Mouse (Mus musculus): ENCODE results near the gene Atf7ip. TPM values are rescaled to one million over a fixed set of nuclear protein-coding genes. Genes with fewer than 3 reads are reported as not detected.

The Atf7ip gene
- total and polyA plus RNA-seq, 3 experiments: 4.2 to 35.4 (median 29.7) TPM

GRCm38 (mm10) chr6:136464121-136464621, 41.8 kb upstream of the Atf7ip start (continued):
- TF ChIP-seq ZMIZ1 (IDR thresholded peaks at IDR 0.05; ENCODE audit: low read depth, low read length) (no peak), MEF2A (IDR thresholded peaks at IDR 0.05; ENCODE audit: borderline replicate concordance, low read depth, low read length) (no peak), KAT2A (IDR thresholded peaks at IDR 0.05; ENCODE audit: insufficient replicate concordance, low read length) (no peak), MXI1 (IDR thresholded peaks at IDR 0.05; ENCODE audit: low read depth, low read length) (peak; percentile 31; the same call in 1 of the 2 replicates)

GRCm38 (mm10) chr6:136465021-136465420, 40.9 kb upstream of the Atf7ip start:
- Histone ChIP-seq H3K27ac (ENCODE audit: insufficient read depth, low read depth) (peak overlapping the region; percentile 97), H3K4me1 (ENCODE audit: control insufficient read depth in 1 of 2, insufficient read depth in 2 of 2) (peaks cover 13 to 62% of the 10 kb centered on the region in 2 experiments)
- TF ChIP-seq MYC (IDR thresholded peaks at IDR 0.05; ENCODE audit: low read depth, low read length) (no peak), JUND (conservative IDR thresholded peaks at IDR 0.05; ENCODE audit: low read depth, low read length) (no peak), GABPA (IDR thresholded peaks at IDR 0.05; ENCODE audit: insufficient replicate concordance, low read depth, low read length) (no peak), RAD21 (IDR thresholded peaks at IDR 0.05; ENCODE audit: low read depth, low read length) (no peak), KAT2A (IDR thresholded peaks at IDR 0.05; ENCODE audit: insufficient replicate concordance, low read length) (no peak), CTCF (conservative IDR thresholded peaks at IDR 0.05 in 1 of 2, IDR thresholded peaks at IDR 0.05 in 1 of 2; ENCODE audit: low read depth in 2 of 2, low read length in 2 of 2) (no peak), ZMIZ1 (IDR thresholded peaks at IDR 0.05; ENCODE audit: low read depth, low read length) (no peak), MXI1 (IDR thresholded peaks at IDR 0.05; ENCODE audit: low read depth, low read length) (peak; percentile 56), TCF12 (IDR thresholded peaks at IDR 0.05; ENCODE audit: low read depth, low read length) (0 out of 2 replicates have a peak, but pooled peaks have one; percentile 21), BHLHE40 (IDR thresholded peaks at IDR 0.05; ENCODE audit: low read depth, low read length) (peak; percentile 92), POLR2AphosphoS2 (IDR thresholded peaks at IDR 0.05; ENCODE audit: low read depth, low read length) (no peak), NRF1 (IDR thresholded peaks at IDR 0.05; ENCODE audit: low read depth, low read length) (no peak), HCFC1 (IDR thresholded peaks at IDR 0.05; ENCODE audit: low read depth, low read length) (no peak), NELFE (IDR thresholded peaks at IDR 0.05; ENCODE audit: low read depth, low read length) (no peak), JUN (IDR thresholded peaks at IDR 0.05; ENCODE audit: insufficient read depth, low read depth, low read length) (no peak), RCOR1 (conservative IDR thresholded peaks at IDR 0.05; ENCODE audit: low read depth, low read length) (0 out of 2 replicates have a peak, but pooled peaks have one; percentile 35), PAX5 (IDR thresholded peaks at IDR 0.05; ENCODE audit: low read length) (no peak), MAFK (IDR thresholded peaks at IDR 0.05; ENCODE audit: insufficient replicate concordance, low read length) (no peak; the same call in 1 of the 2 replicates), SIN3A (IDR thresholded peaks at IDR 0.05; ENCODE audit: low read length) (0 out of 2 replicates have a peak, but pooled peaks have one; percentile 46), SMC3 (IDR thresholded peaks at IDR 0.05; ENCODE audit: low read depth, low read length) (no peak; the same call in 1 of the 2 replicates), MAX (IDR thresholded peaks at IDR 0.05; ENCODE audit: low read length) (peak; percentile 37; the same call in 1 of the 2 replicates), USF1 (IDR thresholded peaks at IDR 0.05; ENCODE audit: low read depth, low read length) (no peak), ZC3H11A (IDR thresholded peaks at IDR 0.05; ENCODE audit: low read depth, low read length) (no peak), MAZ (IDR thresholded peaks at IDR 0.05; ENCODE audit: low read depth, low read length) (no peak), TBP (conservative IDR thresholded peaks at IDR 0.05; ENCODE audit: low read depth, low read length) (no peak), CHD2 (IDR thresholded peaks at IDR 0.05; ENCODE audit: low read length) (no peak; the same call in 1 of the 2 replicates), ZNF384 (IDR thresholded peaks at IDR 0.05; ENCODE audit: low read depth, low read length) (no peak), IRF4 (IDR thresholded peaks at IDR 0.05; ENCODE audit: low read depth, low read length) (0 out of 2 replicates have a peak, but pooled peaks have one; percentile 11), CHD1 (IDR thresholded peaks at IDR 0.05; ENCODE audit: low read depth, low read length) (no peak), UBTF (IDR thresholded peaks at IDR 0.05; ENCODE audit: low read depth, low read length) (no peak), ETS1 (conservative IDR thresholded peaks at IDR 0.05; ENCODE audit: low read depth, low read length) (peak; percentile 55), E2F4 (IDR thresholded peaks at IDR 0.05; ENCODE audit: insufficient replicate concordance, low read depth, low read length) (no peak), ZKSCAN1 (IDR thresholded peaks at IDR 0.05; ENCODE audit: borderline replicate concordance, low read depth, low read length) (no peak), USF2 (conservative IDR thresholded peaks at IDR 0.05; ENCODE audit: low read depth, low read length) (no peak), MEF2A (IDR thresholded peaks at IDR 0.05; ENCODE audit: borderline replicate concordance, low read depth, low read length) (no peak), ELF1 (IDR thresholded peaks at IDR 0.05; ENCODE audit: low read depth, low read length) (no peak)

More at GRCm38 (mm10) chr6:136465021-136465420, 40.9 kb upstream of the Atf7ip start:
- dilution Hi-C loops (cut with MboI; ENCODE audit: extremely low pct_ligation_motif_present, extremely low pct_unique_long_range_greater_than_20kb, low sequenced_read_pairs): no loop called here
- DNase-seq (ENCODE audit: extremely low read depth): peak; percentile 76
- in situ Hi-C loops (cut with MboI; ENCODE audit: low pct_ligation_motif_present, low pct_unique_long_range_greater_than_20kb, low sequenced_read_pairs): loop anchor here (5.0 kb wide), 1 partner anchor 67 kb away; no protein-coding TSS in a partner anchor
- peak overlapping the region in 1 of 3 experiments; percentile 63 for H3K4me3 ChIP-seq (replicated peaks in 1 of 3; ENCODE audit: low read depth in 2 of 3, low read length in 2 of 3, poor library complexity in 1 of 3)
- H3K9ac ChIP-seq (ENCODE audit: insufficient read depth, low read depth): peak overlapping the region; percentile 79
- no peaks in the 10 kb centered on the region for H3K27me3 ChIP-seq (replicated peaks)
- H3K9me3 ChIP-seq (replicated peaks; ENCODE audit: low read length): peaks cover 11% of the 10 kb centered on the region
- H3K36me3 ChIP-seq (replicated peaks in 1 of 2; ENCODE audit: control insufficient read depth in 1 of 2, insufficient read depth in 1 of 2, low read length in 1 of 2): peaks cover 0 to 6% of the 10 kb centered on the region in 2 experiments
- peak overlapping the region; percentile 57; the same call in 1 of the 2 replicates for H3K4me2 ChIP-seq (ENCODE audit: insufficient read depth, low read depth, poor library complexity, severe bottlenecking)
- no peaks in the 10 kb centered on the region for H3K79me2 ChIP-seq (replicated peaks; ENCODE audit: control insufficient read depth, extremely low read depth, insufficient read depth, poor library complexity, severe bottlenecking)
